Mouse (Mus musculus) embryo, embryonic 10 days (tissue): ENCODE data around the gene Tmem97.
"Not testable (repeated sequence)": the region's sequence is repeated elsewhere in the genome, so short reads cannot be mapped to it uniquely, and the experiment has no call there.

Experiments
- DNase-seq: peaks from one replicate; pipeline ENCODE4 v3.0.0-alpha.2; 2015; ENCODE audit warnings: low spot score

The Tmem97 gene

DNA sequence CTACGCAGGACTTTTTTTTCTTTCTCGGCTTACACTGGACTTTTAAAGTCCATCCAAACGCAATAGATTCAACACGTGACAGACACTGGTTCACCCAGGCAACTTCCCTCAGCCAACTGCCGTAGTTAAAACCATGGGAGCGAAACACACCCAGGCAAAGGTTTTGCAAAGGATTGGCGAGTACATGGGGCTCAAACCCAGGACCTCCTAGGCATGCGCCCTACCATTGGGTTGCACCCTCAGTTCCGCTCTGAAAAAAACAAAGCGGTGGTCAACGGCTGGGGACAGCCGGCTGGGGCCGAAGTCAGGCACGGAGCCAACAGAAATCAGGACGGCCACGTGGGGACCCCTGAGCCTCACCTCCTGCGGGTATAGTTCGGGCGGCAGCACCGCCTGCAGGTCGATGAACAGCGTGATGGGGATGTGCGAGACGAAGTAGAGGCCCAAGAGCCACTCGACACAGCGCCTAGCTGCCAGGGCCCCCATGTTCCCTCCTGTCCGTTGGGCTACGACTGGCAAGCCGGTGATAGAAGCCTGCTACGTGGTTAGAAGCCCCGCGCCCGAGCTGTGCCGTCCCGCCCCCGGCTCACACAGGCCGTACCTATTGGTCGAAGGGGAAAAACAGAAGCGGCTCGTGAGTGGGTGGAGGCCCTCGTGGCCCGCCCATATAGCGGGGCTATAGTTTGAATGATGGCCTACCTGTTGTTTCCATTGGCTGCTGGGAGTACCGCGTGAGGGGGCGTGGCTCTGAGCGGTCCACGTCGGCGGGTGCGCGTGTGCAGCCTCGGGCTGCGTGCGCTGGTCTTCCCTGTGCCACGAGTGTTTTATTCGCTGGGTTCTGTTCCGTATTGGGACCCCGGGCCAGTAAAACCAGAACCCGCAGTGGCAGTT is at the start of gene Tmem97:
Tmem97 (minus strand) TSS at position 610 of the 891 bp plus-strand sequence.
- peak; percentile 98 for DNase-seq

DNA sequence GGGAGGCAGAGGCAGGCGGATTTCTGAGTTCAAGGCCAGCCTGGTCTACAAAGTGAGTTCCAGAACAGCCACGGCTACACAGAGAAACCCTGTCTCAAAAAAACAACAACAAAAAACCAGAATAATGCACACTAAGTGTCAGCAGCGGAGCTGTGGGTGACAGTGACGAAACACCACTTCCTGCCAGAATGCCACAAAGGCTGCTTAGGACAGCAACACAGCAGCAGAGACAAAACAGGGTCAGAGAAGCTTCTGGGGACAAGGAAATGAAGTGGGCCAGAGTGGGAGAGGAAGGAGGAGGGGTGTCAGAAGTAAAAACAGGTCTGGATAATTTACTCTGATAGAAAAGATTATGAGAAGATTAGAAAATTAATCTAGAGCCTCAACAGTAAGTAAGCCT is 49.5 kb upstream of the Tmem97 start:
- DNase-seq: no peak

DNA sequence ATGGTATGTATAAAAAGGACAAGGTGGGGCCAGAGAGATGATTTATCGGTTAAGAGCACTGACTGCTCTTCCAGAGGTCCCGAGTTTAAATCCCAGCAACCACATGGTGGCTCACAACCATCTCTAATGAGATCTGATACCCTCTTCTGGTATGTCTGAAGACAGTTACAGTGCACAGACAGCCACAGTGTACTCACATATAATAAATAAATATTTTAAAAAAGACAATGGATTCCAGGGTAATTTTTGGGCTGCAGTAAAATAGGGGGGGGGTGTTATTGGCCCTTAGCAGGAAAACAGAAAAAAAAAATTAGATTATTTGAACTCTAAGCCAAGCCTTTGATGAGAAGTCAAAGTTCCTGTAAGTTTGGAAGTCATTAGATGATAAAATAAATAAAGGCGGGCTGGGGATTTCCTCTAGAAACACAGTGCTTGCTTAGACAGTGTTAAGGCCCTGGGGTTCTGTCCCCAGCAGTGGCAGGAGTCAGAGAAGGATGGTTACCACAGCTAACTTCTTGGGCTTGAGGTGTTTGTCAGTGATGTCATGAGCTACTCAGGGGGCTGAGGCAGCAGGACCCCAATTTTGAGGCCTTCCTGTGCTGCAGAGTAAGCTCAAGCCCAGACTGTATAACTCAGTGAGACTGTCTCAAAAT is 48.3 kb upstream of the Tmem97 start:
- DNase-seq: no peak

DNA sequence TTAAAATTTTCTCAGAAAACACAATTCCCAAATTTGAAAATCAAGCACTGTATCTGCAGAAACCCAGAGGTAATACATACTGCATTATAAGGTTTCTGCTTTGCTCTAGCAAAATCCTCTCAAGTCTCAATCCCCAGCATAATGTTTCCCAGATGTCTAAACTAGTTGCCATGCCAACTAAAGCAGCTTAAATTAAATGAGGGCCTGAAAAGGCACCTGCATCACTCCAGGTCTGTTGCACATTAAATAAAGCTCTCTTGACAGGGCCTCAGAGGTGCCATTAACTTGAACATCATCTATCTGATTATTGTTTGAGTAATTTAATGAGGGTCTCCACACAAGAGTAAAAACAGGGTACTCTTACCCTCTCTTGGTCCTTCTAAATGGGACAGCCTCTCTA is 46.2 kb upstream of the Tmem97 start:
- peak; percentile 58 for DNase-seq

DNA sequence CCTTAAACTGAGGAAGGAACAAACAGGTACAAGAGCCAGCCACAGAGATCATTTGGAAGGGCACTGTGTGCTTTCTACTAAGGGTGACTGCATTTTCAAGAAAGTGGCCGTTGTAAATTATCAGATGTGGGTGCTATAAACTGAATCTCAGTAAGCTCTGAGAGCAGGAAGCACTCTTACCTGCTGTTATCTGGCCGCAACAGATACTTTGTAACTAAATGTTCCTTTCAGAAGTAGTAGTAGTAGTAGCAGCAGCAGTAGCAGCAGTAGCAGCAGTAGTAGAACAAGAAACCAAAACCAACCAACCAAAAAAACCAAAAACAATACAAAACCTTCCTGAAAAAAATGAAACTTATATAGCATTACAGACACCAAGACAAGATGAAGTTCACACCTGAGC is 45.2 kb upstream of the Tmem97 start:
- no peak for DNase-seq

DNA sequence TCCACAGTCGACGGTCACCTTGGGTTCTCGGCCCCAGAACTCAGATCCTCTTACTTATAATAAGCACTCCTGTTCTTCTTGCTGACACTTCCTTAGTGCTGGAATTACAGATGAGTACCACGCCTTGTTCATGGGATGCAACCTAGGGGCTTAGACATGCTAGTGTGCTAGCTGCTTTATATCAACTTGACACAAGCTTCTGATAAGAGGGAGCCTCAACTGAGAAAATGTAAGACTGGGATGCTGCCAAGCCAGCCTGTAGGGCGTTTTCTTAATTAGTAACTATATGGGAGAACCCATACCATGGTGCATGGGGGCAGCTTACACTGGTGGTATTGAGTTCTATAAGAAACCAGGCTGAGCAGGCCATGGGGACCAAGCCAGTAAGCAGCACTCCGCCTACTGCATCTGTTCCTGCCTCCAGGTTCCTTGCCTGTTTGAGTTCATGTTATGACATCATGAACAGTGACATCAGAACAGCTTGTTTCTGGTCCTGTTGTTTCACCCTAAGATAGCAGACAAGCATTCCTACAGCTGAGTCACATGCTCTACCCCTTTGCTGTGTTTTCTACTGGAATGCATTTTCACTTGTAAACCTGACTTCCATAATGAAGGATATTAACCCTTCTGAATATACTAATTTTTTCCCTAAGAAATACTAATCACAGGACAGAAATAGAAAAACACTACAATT is 43.8 kb upstream of the Tmem97 start:
- no peak for DNase-seq

DNA sequence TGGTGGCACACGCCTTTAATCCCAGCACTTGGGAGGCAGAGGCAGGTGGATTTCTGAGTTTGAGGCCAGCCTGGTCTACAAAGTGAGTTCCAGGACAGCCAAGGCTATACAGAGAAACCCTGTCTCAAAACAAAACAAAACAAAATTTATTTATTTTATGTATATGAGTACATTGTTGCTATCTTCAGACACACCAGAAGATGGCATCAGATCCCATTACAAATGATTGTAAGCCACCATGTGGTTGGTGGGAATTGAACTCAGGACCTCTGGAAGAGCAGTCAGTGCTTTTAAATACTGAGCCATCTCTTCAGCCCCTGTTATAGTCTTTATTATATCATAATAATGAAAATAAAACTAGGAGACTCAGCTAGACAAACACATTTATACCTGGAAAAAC is 37.1 kb upstream of the Tmem97 start:
- DNase-seq: not testable (repeated sequence)

DNA sequence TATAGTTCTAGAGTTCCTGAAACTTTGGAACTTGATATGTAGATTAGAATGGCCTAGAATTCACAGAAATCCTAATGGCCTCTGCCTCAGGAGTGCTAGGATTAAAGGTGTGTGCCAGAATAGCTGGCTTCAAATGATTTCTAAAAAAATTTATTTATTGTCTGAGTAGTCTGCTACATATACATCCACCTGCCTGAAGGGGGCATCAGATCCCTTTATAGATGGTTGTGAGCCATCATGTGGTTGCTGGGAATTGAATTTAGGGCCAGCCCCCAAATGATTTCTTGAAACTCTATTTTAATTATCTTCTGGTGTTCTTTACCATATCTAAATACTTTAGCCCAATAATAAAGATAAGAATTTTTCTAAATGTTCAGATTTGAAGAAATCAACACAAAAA is 35.5 kb upstream of the Tmem97 start:
- no peak for DNase-seq

DNA sequence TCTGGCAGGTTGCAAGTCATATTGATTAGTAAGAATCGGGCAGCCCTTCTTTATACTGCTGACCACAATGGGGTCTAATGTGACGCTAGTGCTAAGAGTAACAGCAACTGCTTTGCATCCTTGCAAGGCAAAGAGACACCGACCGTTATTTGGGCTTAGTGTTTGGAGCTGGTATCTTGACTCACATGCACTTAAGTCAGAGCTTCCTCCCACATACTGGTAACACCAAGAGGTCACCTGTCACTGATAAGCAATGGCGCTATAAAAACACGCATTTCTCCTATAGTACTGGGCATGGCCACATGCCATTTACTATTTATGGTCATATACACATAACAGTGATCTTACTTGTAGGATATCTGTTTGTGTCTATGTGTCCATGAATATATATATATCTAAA is 32.3 kb upstream of the Tmem97 start:
- no peak for DNase-seq

DNA sequence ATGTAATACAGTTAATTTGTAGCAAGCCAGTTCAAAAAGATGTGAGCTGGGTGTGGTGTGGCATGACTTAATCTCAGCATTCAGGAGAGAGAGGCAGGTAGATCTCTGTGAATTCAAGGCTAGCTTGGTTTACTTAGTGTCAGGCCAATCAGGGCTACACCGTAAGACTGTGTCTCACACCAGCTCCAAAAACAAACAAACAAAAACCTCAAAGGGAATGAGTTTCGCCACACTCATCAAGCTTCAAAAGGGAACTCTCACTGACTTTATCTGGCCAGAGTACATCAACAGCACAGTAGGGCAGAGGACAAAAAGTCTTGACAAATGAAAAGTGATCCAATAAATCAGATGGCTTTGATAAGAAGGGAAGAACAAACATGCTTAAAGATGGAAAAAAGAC is 24.4 kb upstream of the Tmem97 start:
- DNase-seq: no peak

DNA sequence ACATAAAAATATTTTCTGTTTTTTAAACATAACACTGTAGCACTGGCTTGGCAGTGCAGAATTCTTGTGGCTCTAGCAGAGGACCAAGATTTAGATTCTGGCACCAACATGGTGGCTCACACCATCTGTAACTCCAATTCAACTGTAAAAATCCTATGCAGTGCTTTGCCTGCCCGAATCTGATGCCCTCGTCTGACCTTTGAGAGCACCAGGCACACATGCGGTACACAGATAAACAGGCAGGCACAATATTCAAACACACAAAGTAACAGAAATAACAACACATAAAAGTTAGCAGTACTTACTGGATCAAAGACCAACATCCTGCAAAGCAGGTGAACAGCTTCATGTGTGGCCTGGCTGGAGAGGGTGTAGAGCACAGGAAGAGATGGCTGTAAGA is 24.0 kb upstream of the Tmem97 start:
- no peak for DNase-seq

DNA sequence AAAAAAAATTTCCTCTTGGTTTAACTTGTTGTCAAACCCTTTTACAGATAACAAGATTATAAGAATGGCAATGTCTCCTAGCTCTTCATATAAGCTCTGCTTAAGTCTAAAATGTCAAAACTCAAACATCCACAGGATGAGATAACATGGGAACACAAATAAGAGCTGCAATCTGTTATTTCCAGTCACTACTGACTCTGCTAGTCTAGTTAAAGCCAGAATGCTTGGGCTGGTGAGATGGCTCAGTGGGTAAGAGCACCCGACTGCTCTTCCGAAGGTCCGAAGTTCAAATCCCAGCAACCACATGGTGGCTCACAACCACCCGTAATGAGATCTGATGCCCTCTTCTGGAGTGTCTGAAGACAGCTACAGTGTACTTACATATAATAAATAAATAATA is 23.5 kb upstream of the Tmem97 start:
- not testable (repeated sequence) for DNase-seq

DNA sequence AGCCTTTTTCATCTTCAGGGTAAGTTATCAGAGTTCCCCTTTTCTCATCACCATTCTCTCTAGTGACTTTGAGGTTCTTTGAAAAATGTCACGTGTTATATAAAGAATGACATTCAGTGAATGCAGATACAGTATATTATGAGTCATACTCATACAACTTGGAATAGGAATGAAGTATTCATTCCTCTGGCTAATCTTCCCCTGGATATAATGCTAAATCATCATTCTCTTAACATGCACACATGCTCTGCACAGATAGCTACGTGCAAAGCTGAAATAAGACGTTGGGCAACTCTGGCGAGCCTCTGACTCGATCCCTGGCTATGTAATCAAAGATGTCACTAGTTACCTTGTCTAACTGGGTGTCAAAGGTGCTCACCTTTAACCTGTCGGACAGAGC is 21.3 kb upstream of the Tmem97 start:
- no peak for DNase-seq

DNA sequence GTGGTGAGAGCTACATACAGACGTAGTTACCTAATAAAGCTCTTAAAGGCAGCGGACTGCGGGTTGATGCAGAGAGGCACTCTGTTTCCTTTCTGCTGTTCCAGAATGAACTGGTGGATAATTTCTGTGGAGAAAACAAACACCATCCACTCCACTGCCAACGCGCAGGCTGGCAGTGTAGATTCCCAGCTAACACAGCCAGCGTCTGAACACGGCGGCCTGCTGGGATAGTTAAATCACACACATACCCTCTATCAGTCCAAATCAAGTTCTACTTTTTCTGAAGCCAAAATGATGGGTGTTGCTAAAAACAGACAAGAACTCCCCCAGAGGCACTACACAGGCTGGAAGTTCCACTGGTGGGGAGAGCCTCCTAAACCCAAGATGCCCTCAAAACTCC is 20.9 kb upstream of the Tmem97 start:
- DNase-seq: no peak

DNA sequence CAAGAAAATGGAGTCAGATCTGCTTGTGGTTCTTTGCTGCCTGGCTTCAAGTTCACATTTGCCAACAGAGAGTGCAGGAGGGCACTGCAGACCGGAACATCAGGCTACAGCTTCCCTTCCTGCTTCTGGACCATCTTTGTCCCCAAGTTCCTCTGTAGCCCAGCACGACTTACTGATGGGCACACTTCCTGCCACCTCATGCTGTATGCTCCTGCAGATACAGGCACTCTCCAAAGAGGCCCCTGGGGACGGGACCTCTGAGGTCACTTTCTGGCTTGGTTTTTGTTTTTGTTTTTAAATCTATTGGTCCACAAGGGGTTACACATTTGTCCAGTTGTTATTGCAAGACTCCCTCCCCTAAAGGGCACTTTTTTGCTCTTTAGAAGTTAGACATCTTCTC is 19.2 kb upstream of the Tmem97 start:
- peak; percentile 25 for DNase-seq

DNA sequence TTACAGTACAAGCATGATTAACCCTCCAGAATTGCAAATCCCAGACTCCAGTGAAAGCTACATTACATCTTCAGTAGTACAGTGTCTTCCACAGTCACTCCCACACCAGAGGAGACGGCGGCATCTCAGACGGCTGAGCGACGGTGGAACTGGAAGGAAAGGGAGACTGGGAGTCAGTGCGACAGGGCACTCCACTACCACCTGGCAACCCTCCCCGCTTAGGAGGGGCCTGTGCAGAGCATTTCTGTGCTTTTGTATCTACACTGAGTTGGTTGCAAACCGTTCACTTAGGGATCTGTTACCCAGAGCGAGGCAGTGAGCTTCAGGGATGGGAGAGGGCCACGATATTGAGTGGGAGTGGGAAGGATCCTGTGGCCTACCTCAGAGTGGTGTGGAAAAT is 18.2 kb upstream of the Tmem97 start:
- no peak for DNase-seq

DNA sequence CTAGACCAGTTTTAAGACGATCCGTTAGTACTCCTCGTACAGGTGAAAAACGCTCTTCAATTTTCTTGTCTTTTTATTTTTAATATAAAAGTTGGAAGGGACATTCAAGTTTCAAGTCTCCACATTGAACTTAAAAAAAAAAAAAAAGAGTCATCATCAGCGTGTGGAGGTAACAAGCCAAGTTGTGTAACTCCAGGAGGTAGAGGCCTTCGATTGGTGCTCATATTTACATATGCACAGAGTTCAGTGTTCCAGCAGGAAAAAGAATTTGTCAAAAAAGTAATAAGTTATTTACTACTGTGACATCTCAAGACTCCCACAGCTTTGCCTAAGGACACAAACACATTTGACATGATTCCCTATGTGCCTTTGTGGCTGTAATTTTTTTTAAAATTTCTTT is 17.0 kb upstream of the Tmem97 start:
- no peak for DNase-seq

DNA sequence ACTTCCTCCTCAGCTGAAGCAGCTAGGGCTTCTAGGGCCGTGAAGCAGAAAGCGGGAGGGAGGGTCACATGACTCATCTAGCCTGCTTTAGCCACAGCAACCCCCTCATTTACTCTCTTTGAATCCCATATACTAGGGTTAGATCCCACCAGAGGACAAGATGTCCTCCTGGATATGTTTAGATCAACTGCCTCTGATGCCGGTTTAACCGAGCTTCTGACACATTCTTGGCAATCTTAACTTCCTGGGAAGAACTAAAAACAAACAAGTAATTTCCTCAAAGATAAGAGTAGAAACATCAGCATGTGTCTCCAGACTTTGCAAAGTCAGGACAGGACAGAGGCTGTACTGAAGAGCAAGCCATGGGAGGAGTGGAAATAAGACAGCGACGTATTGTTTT is 16.2 kb upstream of the Tmem97 start:
- DNase-seq: no peak

DNA sequence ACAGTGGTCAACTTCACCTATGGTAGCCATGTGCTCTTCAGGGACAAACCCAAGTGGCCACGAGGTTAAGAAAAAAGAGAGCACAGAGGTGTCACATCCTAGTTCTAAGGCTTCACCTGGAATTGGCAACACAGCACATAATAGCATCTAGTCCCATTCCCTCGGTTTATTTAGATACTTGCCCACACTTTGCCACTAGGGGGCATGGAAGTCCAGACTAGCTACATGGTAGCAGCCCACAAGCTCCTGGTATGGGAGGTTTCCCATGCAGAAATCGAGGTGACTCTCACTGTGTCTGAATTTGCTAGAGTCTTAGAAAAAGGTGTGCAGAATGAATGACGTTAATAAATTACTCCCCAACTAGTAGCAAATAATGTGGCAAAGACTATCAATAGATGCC is 9.9 kb upstream of the Tmem97 start:
- peak; percentile 88 for DNase-seq

DNA sequence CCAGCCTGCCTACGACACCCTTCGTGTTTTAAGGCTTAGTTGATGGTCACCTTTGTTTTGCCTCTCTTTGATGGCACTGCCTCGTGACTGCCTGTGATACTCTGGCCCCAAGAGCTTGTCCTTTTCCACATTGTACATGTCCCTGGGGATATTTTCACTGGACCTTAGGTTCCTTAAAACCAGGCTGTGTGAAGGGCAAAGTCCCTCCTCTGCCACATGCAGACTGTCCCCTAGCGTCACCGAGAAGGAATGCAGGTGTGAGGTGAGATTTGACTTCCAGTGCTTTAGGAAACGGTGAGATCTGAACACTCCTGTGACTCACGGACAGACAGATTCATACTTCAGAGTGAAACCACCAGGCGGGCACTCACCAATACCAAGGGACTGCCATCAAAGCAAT is 6.7 kb upstream of the Tmem97 start:
- DNase-seq: peak; percentile 27

DNA sequence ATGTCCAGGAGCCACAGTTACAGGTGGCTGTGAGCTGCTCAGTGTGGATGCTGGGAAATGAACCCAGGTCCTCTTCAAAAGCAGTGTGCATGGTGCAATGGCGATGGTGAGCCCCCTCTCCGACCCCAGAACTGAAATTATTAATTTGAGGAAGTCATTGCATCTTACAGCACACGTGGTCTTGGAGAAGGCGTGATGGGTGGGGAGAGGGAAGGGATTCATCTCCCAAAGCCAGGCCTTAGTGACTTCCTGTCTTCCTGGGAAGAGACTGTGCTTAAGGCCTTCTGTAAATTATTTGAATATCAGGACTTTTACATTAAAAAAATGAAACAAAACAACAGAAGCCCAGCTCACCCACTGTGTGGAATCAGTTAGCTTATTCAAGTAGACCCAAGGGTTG is 5.5 kb upstream of the Tmem97 start:
- DNase-seq: no peak

DNA sequence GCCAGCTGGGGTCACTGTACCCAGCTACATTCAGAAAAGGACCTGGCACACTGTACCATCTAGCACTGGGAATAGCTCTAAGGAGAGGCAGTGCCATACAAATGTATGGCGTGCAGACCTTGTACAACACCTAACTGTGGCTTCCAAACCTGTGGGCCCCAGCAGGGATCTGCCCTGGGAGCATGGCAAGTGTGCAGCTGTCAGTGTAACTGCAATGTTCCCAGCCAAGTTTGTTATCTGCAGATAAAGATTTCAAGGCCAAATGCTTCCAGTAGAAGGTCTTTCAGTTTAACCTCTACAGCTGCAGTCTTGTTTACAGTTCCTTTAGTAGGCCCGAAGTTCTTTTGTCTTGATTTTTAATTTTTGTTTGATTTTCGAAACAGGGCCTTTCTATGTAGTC is 5.0 kb upstream of the Tmem97 start:
- no peak for DNase-seq

DNA sequence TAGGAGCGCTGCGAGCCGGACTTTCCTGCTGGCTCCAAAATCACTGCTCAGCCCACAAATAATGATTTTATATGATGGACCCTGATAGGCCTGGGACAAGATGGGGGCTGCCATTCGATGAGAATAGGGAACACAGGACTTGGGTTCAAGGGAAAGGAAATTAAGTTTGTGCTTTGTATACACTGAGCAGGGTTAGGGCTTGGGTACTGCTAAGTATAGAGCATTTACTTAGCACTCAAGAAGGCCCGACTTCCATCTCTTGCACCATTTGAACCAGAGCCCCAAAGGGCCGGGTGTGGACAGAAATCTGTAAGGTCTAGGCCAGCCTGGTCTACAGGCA is 452 bp upstream of the Tmem97 start:
- DNase-seq: no peak
